Mouse (Mus musculus) thymus, postnatal 4 days (tissue): ENCODE results near the gene 4933434E20Rik.

Source experiments
- DNase-seq: peaks from one replicate; pipeline ENCODE4 v3.0.0; 2021

4933434E20Rik gene

DNA sequence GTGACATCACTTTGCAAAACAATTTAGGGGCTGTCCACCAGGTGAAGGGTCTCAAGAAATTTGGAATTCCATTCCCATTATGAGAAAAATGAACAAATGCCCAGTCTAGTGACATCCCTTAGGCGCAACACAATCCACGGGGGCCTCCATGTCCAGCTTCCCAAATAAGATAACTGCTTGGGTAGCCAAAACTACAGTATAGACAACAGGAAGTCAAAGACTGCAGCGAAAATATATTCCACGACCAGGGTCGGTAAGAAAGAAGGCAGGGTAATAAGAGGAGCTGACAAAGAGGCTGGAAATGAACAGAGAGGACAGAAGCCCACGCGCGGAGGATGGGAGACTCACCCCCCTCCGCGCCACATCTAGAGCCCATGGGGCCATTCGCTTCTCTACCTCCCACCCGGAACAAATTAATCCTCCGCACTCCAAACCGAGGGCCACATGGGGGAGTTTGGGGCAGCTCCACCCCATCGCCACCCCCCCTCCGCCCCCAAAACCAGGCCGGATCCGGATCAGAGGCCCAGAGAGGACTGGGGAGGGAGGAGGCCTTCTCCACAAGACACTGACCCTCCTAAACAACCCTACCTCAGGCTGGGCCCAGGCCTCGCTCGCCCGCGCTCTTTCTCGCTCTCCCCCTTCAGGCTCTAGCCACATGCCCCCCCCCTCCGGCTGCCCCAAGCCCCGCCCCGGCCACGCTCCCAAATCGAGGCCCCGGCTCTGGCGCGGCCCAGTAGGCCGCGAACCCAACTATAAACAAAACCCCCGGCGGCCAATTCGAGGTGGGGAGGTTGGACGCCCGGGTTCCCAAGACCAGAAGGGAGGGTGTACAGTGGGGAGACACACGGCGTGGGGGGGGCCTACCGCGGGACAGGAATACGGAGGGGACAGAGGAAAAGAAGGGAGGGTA, at the start of gene 4933434E20Rik:
Gene 4933434E20Rik, plus strand, starts transcription at position 196 of the 910 bp plus-strand sequence.
- DNase-seq: peak; percentile 80

- no peak for DNase-seq
Observed at GRCm38 (mm10) chr3:90004091-90004796, 47.2 kb upstream of the 4933434E20Rik start.

DNA sequence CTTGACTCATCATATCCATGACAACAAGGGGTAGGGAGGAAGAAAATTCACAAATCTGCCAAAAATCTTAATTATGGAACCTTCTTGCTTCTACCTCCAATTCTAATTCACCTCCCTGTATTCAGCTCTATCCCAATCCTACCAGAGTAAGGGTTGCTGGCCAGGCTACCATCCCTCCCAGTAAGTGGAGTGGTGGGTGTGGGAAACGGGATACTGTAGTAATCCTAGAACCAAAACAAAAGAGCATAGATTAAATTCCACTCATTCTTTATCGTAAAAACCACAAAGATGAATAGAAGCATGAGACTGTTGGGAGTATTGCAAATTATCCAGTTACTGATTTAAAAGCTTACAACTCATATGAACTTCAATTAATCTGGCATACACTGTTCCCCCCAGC, 41.1 kb upstream of the 4933434E20Rik start:
- no peak for DNase-seq

- DNase-seq: no peak
Observed at GRCm38 (mm10) chr3:90016626-90017025, 34.8 kb upstream of the 4933434E20Rik start.

GRCm38 (mm10) chr3:90034653-90035052, 16.8 kb upstream of the 4933434E20Rik start:
- no peak for DNase-seq

DNA sequence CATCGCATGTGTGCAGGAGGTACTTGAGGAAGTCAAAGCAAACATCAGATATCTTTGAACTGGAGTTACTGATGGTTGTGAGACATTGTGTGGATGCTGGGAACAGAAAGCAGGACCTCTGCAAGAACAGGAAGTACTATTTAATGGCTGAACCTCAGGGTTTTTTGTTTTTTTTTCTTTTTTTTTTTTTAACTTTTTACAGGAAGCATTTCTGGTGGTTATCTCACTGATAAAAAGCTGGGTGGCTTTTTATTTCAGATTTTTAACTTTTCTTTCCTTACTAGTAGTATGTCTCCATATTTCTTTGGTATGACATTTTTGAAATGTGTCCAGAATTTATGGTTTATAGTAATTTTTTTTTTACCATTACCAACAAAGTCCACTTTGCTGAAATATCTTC, 15.2 kb upstream of the 4933434E20Rik start:
- no peak for DNase-seq

DNA sequence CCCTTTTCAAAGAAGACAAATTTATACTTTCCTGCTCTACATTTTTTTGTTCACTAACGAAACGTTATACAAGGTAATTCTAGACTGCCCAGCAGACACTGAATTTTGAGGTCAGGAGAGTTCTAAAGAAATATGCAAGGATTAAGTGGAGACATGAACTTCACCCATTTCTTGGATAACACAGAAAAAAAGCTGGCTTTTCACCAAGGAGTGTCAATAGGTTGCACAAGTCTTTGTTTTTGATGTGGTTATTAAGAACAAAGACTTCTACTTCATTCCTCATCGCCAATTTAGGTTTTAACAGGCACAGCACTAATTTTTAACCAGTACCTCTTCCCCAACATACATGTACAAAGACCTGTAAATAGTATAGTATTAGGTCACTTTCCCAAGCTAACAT, 1.7 kb upstream of the 4933434E20Rik start:
- no peak for DNase-seq

DNA sequence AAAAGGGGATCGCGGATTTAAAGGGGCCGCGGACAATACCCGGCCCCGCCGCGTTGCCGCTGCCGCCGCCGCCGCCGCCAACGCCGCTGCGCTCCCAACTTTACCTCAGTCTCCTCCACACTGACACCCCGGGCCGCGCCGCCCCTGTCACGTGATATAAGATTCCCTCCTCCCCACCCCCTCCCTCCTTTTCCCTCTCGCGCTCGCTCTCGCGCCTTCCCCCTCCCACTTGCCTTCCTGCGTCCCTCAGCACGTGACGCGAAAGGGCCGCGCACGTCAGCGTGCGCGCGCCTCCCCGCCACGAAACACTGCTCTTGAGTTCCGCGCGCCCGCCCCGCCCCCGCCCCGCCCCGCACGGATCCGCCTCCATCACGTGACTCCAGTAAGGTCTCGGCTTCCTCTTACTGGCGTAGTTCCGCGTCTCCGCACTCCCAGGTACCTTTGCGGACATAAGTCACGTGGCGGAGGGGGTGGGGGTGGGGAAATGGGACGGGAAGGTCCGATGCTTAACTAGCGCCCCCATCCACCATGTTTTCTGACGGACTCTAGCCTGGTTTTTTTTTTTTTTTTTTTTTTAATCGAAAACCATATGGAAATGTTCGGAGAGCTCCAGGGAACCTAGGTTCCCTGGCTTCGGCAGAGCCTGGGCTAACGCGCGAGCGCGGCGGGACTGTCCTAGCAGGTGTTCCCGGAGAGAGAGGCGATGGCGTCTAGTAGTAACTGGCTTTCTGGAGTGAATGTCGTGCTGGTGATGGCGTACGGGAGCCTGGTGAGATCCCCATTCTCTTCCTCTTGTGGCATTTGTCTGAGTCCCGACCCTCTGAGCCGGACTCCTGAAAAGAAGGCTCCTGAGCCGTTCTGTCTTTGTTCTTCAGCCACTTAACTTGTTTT, 1.2 kb downstream of the 4933434E20Rik start, which contains the start of gene Ubap2l:
Gene Ubap2l, minus strand, starts transcription at position 278 of the 891 bp plus-strand sequence.
- DNase-seq: peak; percentile 96

DNA sequence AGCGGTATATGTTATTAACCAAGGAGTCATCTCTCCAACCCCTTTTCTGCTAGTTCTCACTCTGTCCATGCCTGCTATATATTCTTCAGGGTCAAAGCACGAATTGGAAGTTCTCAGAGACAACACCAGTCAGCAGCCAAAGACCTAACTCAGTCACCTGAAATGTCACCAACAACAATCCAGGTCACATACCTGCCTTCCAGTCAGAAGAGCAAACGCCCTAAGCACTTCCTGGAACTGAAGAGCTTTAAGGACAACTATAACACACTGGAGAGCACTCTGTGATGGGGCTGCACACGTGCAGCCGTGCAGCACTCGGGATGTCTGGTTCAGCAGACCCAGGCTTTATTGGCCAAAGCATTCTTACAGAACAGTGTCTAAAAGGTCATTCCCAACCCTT, 10.1 kb downstream of the 4933434E20Rik start:
- DNase-seq: no peak

DNA sequence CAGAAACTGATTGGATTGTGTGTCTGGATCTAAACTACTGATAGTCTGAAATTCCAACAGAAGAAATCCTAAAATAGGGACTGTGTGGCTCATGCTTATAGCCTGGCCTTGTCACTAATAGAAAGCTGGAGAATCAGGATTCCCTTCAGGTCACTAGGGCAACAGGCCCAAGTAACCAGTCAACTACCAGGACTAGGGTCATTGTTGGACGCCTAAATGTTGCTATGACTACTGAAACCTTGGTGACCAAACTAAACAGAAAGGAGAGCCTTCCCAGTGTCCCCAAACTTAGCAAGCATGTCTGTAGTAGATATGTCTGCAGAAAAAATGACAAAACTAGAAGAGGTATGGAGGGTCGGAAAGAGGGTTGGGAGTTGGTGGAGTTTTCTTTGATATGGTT, 11.1 kb downstream of the 4933434E20Rik start:
- no peak for DNase-seq

DNA sequence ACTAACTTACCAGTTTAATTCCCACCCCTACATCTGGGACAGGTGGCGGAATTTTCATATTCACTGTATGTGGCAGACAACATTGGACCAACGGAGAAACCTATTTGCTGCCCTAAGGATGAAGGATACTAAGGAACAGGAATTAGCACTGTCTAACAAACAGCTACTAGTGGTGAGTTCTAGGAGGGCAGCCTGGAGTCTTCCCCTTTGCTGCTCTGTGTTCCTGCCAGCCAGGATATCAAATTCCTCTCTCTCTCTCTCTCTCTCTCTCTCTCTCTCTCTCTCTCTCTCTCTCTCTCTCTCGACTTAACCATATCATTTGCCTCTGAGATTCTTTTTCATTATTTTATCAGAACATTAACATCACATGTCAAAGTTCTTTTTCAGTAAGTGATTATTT, 12.9 kb downstream of the 4933434E20Rik start:
- DNase-seq: no peak

DNA sequence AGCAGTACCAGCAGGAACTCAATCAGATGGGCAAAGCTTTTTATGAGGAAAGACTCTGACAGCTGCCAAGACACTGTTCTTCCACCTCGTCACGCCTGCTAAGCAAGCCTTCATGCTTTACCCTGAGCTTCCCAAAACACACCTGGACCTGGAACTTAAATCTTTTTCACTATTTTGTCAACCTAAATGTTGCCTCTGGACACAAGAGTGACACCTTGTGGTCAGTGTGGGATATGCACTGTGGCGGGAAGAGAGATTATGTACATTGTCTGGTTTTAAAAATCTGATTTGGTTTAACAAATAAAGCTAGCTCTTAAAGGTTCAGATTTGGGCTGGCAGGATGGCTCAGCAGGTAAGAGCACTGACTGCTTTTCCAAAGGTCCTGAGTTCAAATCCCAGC, 14.1 kb downstream of the 4933434E20Rik start:
- peak; percentile 75 for DNase-seq

DNA sequence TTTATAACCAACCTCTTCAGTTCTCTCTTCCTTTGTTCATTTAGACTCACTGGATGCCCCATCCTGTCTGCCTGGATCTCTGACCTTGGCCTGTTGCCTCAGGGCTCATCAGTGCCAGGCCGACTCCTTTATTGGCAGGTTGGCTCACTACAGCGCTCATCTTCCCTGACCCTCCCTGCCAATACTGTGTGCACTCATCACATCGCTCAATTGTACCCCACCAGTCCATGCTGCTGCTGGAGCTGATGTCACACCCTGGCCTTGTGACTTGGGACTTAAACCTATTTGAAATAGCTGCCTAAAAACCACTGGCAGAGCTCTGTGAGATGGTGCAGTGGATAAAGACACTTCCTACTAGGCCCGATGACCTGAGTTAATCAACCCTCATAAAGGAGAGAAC, 16.4 kb downstream of the 4933434E20Rik start:
- no peak for DNase-seq

DNA sequence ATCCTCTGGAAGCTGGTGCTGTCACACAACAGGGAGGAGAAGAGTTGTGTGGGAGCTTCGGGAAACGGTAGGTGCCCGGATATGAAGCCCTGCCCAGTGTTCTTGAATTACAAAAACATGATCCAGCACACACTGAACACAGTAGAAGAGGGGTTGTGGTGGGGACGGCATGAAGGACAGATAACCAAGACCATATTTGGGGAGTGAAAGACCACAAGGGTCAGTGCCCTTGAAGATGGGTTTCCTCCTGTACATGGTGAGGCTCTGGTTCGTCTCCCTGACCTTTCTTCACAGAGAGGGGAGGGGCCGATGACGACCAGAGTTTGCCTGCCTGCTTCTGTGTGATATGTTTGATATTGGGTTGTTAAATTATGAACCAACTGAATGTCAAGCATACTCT, 18.3 kb downstream of the 4933434E20Rik start:
- no peak for DNase-seq

DNA sequence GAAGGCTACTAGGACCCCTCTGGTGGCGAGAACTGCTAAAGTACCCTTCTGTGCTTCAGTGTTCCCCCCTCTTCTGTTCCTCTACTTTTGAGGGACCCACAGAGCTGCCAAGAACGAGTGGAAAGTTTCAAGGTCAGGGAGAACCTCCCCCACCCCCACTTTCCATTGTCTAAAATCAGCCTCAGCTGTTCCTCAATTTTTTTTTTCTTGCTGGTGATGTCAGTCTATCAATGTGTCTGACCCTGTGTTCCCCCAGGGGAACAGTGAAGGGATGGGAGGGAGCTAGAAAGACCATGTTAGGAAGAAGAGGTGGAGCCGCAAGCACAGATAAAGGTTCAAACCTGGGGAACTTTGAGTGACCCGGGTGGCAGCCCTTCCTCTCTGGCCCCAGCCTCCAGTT, 20.9 kb downstream of the 4933434E20Rik start, which contains the start of gene Tpm3:
Gene Tpm3, plus strand, starts transcription at position 356 of the 400 bp plus-strand sequence.
- no peak for DNase-seq

GRCm38 (mm10) chr3:90076921-90077716, 25.7 kb downstream of the 4933434E20Rik start:
- peak; percentile 88 for DNase-seq

- no peak for DNase-seq
Observed at GRCm38 (mm10) chr3:90078224-90078623, 26.8 kb downstream of the 4933434E20Rik start.

DNA sequence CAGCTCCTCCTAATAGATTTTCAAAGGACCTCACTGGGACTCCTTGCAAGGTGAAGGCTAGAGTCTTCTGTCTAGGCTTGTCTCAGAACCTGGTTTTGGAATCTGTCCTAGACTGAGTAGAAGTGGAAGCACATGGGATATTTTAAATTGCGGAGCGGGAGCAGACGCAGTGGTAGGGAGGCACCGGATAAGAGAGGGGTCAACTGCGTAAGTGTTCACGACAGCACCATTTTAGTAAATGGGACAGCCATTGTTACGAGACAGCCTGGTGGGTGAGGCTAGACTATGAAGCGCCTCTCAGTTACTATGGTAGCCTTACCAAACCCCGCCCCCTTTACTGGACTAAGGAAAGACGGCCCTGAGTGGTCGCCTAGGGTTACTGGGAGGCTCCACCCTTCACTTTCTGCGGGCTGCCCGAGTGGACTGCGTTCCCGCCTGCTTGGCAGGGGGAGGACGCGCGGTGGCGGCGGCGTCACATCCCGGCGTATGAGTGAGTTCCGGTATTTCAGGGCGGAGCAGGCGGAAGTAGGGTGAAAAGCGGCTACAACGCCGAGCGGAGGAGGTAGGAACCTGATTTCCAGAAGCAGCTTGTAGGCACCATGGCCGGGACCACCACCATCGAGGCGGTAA, 27.8 kb downstream of the 4933434E20Rik start:
- DNase-seq: peak; percentile 87

- DNase-seq: peak; percentile 83
Observed at GRCm38 (mm10) chr3:90079763-90080497, 28.5 kb downstream of the 4933434E20Rik start.

DNA sequence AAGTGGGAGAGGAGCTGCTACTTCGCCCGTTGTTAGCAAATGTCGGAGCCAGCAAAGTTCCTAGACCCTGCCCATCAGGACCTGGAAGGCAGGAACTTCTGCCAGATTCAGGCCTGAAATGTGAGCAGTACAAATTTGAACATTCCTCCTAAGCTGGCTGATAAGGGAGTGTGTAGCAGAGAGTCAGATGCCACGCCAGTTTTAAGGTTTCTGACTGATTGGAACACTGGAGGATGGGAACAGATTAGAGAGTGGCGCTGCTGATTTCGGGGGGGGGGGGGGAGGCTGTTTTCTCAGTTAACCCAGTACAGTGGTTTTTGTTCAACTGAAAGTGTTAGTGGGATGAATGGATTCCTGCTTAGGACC, 29.0 kb downstream of the 4933434E20Rik start:
- no peak for DNase-seq
